Comparison of ENCODE assay signal across 10 mouse cellular contexts in genomic region chr9:75255820-75256545, GRCm38 (mm10). TPM values are rescaled to one million over a fixed set of nuclear protein-coding genes. Genes with fewer than 3 reads are reported as not detected.
DNase-seq lines count a peak whose midpoint lies in the region; ATAC-seq lines count a peak whose summit lies in the region.
"Had no signal": no experiment of that assay in that cellular context is flagged by ENCODE, and none has a peak within 500 bp of the region (broad histone marks: within the 10 kb centered on the region; RNA-seq: fewer than 3 reads in every experiment).

No protein-coding gene starts in this region.

- H3K4me2 ChIP-seq in lung, embryonic 15.5 days, result no peak overlapping the region
- no peak overlapping the region for H3K4me2 ChIP-seq in stomach, embryonic 16.5 days (ENCODE audit: low read depth, low read length)
- H3K4me2 ChIP-seq: embryonic facial prominence, embryonic 15.5 days had no signal

- no peak overlapping the region for H3K9ac ChIP-seq in lung, embryonic 15.5 days
- H3K9ac ChIP-seq in stomach, embryonic 16.5 days (ENCODE audit: low read length), result no peak overlapping the region
- H3K9ac ChIP-seq: embryonic facial prominence, embryonic 15.5 days had no signal

- H3K36me3 ChIP-seq in lung, embryonic 15.5 days, result peaks cover 18% of the 10 kb centered on the region; the same call in 1 of the 2 replicates
- H3K36me3 ChIP-seq in stomach, embryonic 16.5 days (ENCODE audit: control insufficient read depth, insufficient read depth, low read length), result no peaks in the 10 kb centered on the region
- H3K36me3 ChIP-seq: embryonic facial prominence, embryonic 15.5 days had no signal

- 82% methylated on average over 14 of the region's 14 CpGs for WGBS in lung, embryonic 15.5 days
- WGBS in stomach, embryonic 16.5 days, result 82% methylated on average over 14 of the region's 14 CpGs

- H3K27me3 ChIP-seq in lung, embryonic 15.5 days, result no peaks in the 10 kb centered on the region
- H3K27me3 ChIP-seq in stomach, embryonic 16.5 days (ENCODE audit: control insufficient read depth, insufficient read depth, low read length), result no peaks in the 10 kb centered on the region
- H3K27me3 ChIP-seq: embryonic facial prominence, embryonic 15.5 days had no signal

- H3K27ac ChIP-seq in lung, embryonic 15.5 days, result peak overlapping the region; percentile 13; the same call in 1 of the 2 replicates
- H3K27ac ChIP-seq in stomach, embryonic 16.5 days (ENCODE audit: low read length), result peak overlapping the region; percentile 1
- H3K27ac ChIP-seq: embryonic facial prominence, embryonic 15.5 days had no signal

- H3K4me1 ChIP-seq in lung, embryonic 15.5 days, result peaks cover 20% of the 10 kb centered on the region
- H3K4me1 ChIP-seq in stomach, embryonic 16.5 days (ENCODE audit: control insufficient read depth, insufficient read depth, low read length), result peaks cover 7% of the 10 kb centered on the region; the same call in 1 of the 2 replicates

- H3K9me3 ChIP-seq in lung, embryonic 15.5 days, result no peaks in the 10 kb centered on the region
- H3K9me3 ChIP-seq in stomach, embryonic 16.5 days (replicated peaks; ENCODE audit: control insufficient read depth, low read length), result no peaks in the 10 kb centered on the region; the same call in 1 of the 2 replicates
- H3K9me3 ChIP-seq: embryonic facial prominence, embryonic 15.5 days had no signal

- ATAC-seq in lung, embryonic 15.5 days (ENCODE audit: borderline replicate concordance, extremely low read depth, low FRiP score, low TSS enrichment), result no peak
- ATAC-seq in common myeloid progenitor, adult 5-6 weeks (replicated peaks; ENCODE audit: low read depth, poor library complexity, severe bottlenecking), result peak; percentile 64
- 0 out of 2 replicates have a peak, but pooled peaks have one; percentile 18 for ATAC-seq in stomach, embryonic 16.5 days (ENCODE audit: insufficient read depth, low FRiP score)
- no peak for ATAC-seq in frontal cortex, adult (ENCODE audit: low TSS enrichment)

- H3K4me3 ChIP-seq in lung, embryonic 15.5 days, result no peak overlapping the region
- no peak overlapping the region for H3K4me3 ChIP-seq in stomach, embryonic 16.5 days (replicated peaks; ENCODE audit: low read length)
- H3K4me3 ChIP-seq: embryonic facial prominence, embryonic 15.5 days had no signal

- no peak for DNase-seq in lung, postnatal 36 days
- peak; percentile 47 for DNase-seq in kidney, postnatal 14 days
- DNase-seq in layer of hippocampus, postnatal 25 days (ENCODE audit: extremely low spot score in 1 of 2, low spot score in 1 of 2), result no peak
- DNase-seq in lung, postnatal 10 days, result no peak
- DNase-seq: lung, postnatal 14 days had no signal

RNA-seq across cellular contexts. Expression of gene Myo5c, which starts 24.2 kb away (rescaled TPM):
- polyA plus RNA-seq in lung, embryonic 15.5 days (2015; fragmentation: Nextera tagmentation; extraction: Ambion mirVana), result 27.8 and 30.2 TPM in 2 replicates
- 0.63 and 1.1 TPM in 2 replicates for total RNA-seq in common myeloid progenitor, adult 5-6 weeks (2017)
- 17.8 and 18.6 TPM in 2 replicates for polyA plus RNA-seq in stomach, embryonic 16.5 days (2015; fragmentation: Nextera tagmentation; extraction: Ambion mirVana)
- total RNA-seq in layer of hippocampus, postnatal 25 days (2021), result under 1 TPM; 0.49 to 0.54 TPM

RNA-seq across cellular contexts. Expression of gene Gnb5, which starts 50.1 kb away (rescaled TPM):
- 15.1 and 15.6 TPM in 2 replicates for polyA plus RNA-seq in lung, embryonic 15.5 days (2015; fragmentation: Nextera tagmentation; extraction: Ambion mirVana)
- total RNA-seq in common myeloid progenitor, adult 5-6 weeks (2017), result 2.2 and 3.0 TPM in 2 replicates
- polyA plus RNA-seq in stomach, embryonic 16.5 days (2015; fragmentation: Nextera tagmentation; extraction: Ambion mirVana), result 21.7 and 22.0 TPM in 2 replicates
- 100 to 1,000 TPM; 124 to 126 TPM for total RNA-seq in layer of hippocampus, postnatal 25 days (2021)

Comparison
In these comparisons a context has a peak if more than half of its experiments do, and no peak if none do; other contexts are left out.
1. ATAC-seq: peak in common myeloid progenitor, adult 5-6 weeks (single experiment) and stomach, embryonic 16.5 days (single experiment); none in lung, embryonic 15.5 days (single experiment) and frontal cortex, adult (single experiment).
2. RNA of gene Gnb5, which starts 50.1 kb away (total RNA-seq): 124 to 126 TPM in layer of hippocampus, postnatal 25 days; 2.2 to 3.0 TPM in common myeloid progenitor, adult 5-6 weeks; every median in the first group is over 10 times any median in the second.